1 mouse cellular context compared by ENCODE assay signal in the genomic region with DNA sequence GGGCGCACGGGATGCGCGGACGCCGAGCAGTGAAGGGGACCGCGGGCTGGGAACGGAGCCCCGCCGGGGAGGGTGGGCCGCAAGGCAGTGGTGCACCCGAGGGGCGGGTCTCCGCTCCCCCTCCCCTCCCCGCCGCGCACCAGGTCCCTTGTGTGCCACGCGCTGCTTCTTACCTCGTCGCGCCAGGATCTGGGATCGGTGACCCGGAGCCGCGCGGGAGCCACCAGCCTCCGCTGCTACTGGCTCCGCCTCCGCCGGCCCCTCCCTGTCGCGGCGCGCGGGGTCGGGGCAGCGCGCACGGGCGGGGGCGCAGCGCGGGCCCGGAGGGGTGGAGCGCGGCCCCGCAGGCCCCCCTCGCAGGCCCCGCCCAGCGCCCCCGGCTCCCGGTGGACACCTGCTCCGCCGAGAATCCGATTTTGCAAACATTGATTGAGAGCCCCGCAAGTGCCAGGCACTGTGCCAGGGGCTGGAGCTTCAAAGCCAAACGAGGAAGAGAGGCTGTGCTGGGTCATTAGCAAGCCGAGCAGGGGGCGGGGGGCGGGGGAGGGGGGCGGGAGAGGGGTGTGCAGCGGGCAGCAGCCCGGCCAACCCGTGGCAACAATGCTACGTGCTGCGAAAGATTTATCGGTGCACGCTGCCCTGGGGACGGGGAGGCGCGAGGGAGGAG.
TF ChIP-seq lines count a peak whose summit lies in the region.

No protein-coding gene starts in this region.

TF ChIP-seq in CH12.LX, 34 proteins besides CTCF, POLR2A, EP300 and RAD21:
- TF ChIP-seq JUND (conservative IDR thresholded peaks at IDR 0.05; ENCODE audit: low read depth, low read length) (no peak), ETS1 (conservative IDR thresholded peaks at IDR 0.05; ENCODE audit: low read depth, low read length) (no peak), RCOR1 (conservative IDR thresholded peaks at IDR 0.05; ENCODE audit: low read depth, low read length) (no peak), IRF4 (IDR thresholded peaks at IDR 0.05; ENCODE audit: low read depth, low read length) (no peak), SIN3A (IDR thresholded peaks at IDR 0.05; ENCODE audit: low read length) (no peak), BHLHE40 (IDR thresholded peaks at IDR 0.05; ENCODE audit: low read depth, low read length) (no peak), MEF2A (IDR thresholded peaks at IDR 0.05; ENCODE audit: borderline replicate concordance, low read depth, low read length) (no peak), ZMIZ1 (IDR thresholded peaks at IDR 0.05; ENCODE audit: low read depth, low read length) (no peak), TBP (conservative IDR thresholded peaks at IDR 0.05; ENCODE audit: low read depth, low read length) (no peak), PAX5 (IDR thresholded peaks at IDR 0.05; ENCODE audit: low read length) (no peak), MAZ (IDR thresholded peaks at IDR 0.05; ENCODE audit: low read depth, low read length) (no peak), E2F4 (IDR thresholded peaks at IDR 0.05; ENCODE audit: insufficient replicate concordance, low read depth, low read length) (no peak)
TF ChIP-seq in CH12.LX: peak in this region for 0.
